Mouse (Mus musculus) heart, postnatal 25 days (tissue): ENCODE measurements at regions not wholly inside any gene's neighbourhood (a gene's known extent, or its start where the extent isn't known, plus 50 kb on each side); places are given as distances from the start of the nearest gene placed in this dataset.

Source experiments
- DNase-seq: peaks from one replicate; pipeline ENCODE4 v3.0.0; 2022; ENCODE audit warnings: low spot score
- intact Hi-C: fragments of 180-260 bp; cut with DNase I; formaldehyde crosslinking; loops from one replicate; pipeline ENCODE4 v1.15.1; 2025

GRCm38 (mm10) chr17:83081729-83082128, 133.4 kb upstream of the Pkdcc start:
- intact Hi-C loops: no loop called here
- no peak for DNase-seq

GRCm38 (mm10) chr17:83083521-83083920, 131.6 kb upstream of the Pkdcc start:
- DNase-seq: no peak
- intact Hi-C loops: no loop called here

- no peak for DNase-seq
- intact Hi-C loops: no loop called here
Measured at GRCm38 (mm10) chr17:83085792-83086475, 129.2 kb upstream of the Pkdcc start.

GRCm38 (mm10) chr17:83086703-83087102, 128.4 kb upstream of the Pkdcc start:
- intact Hi-C loops: no loop called here
- no peak for DNase-seq

- no peak for DNase-seq
- intact Hi-C loops: no loop called here
Measured at GRCm38 (mm10) chr17:83088471-83088870, 126.6 kb upstream of the Pkdcc start.

GRCm38 (mm10) chr17:83089856-83090692, 125.0 kb upstream of the Pkdcc start:
- intact Hi-C loops: no loop called here
- no peak for DNase-seq

GRCm38 (mm10) chr17:83093862-83094261, 121.2 kb upstream of the Pkdcc start:
- DNase-seq: no peak
- intact Hi-C loops: no loop called here

GRCm38 (mm10) chr17:83096451-83096850, 118.6 kb upstream of the Pkdcc start:
- DNase-seq: no peak
- intact Hi-C loops: no loop called here

- intact Hi-C loops: no loop called here
- no peak for DNase-seq
Measured at GRCm38 (mm10) chr17:83097998-83098397, 117.1 kb upstream of the Pkdcc start.

GRCm38 (mm10) chr17:83098679-83099413, 116.2 kb upstream of the Pkdcc start:
- DNase-seq: no peak
- intact Hi-C loops: no loop called here

GRCm38 (mm10) chr17:83101035-83101434, 114.1 kb upstream of the Pkdcc start:
- intact Hi-C loops: no loop called here
- no peak for DNase-seq

GRCm38 (mm10) chr17:83101756-83102155, 113.3 kb upstream of the Pkdcc start:
- intact Hi-C loops: no loop called here
- DNase-seq: no peak

- intact Hi-C loops: no loop called here
- DNase-seq: no peak
Measured at GRCm38 (mm10) chr17:83102675-83103412, 112.2 kb upstream of the Pkdcc start.

- intact Hi-C loops: no loop called here
- DNase-seq: no peak
Measured at GRCm38 (mm10) chr17:83108151-83108550, 106.9 kb upstream of the Pkdcc start.

GRCm38 (mm10) chr17:83109792-83110440, 105.2 kb upstream of the Pkdcc start:
- intact Hi-C loops: no loop called here

GRCm38 (mm10) chr17:83110556-83110955, 104.5 kb upstream of the Pkdcc start:
- intact Hi-C loops: no loop called here
- no peak for DNase-seq

More at GRCm38 (mm10) chr17:83109792-83110440, 105.2 kb upstream of the Pkdcc start:
- peak; percentile 46 for DNase-seq

GRCm38 (mm10) chr17:83115146-83115545, 99.9 kb upstream of the Pkdcc start:
- no peak for DNase-seq
- intact Hi-C loops: no loop called here

- intact Hi-C loops: no loop called here
Measured at GRCm38 (mm10) chr17:83115832-83116480, 99.1 kb upstream of the Pkdcc start.

GRCm38 (mm10) chr17:83120665-83121232, 94.3 kb upstream of the Pkdcc start:
- DNase-seq: no peak
- intact Hi-C loops: loop anchor here (5.0 kb wide), 2 partner anchors 92 to 132 kb away; no protein-coding TSS in a partner anchor

More at GRCm38 (mm10) chr17:83115832-83116480, 99.1 kb upstream of the Pkdcc start:
- no peak for DNase-seq
